Comparison of ENCODE assay signal across 8 mouse cellular contexts in genomic region chr4:70534078-70534890, GRCm38 (mm10). TPM values are rescaled to one million over a fixed set of nuclear protein-coding genes. Genes with fewer than 3 reads are reported as not detected.
A peak's percentile ranks its signal among the peaks of the same experiment; 100 is the strongest.
DNase-seq lines count a peak whose midpoint lies in the region; ATAC-seq and TF ChIP-seq lines count a peak whose summit lies in the region.

No protein-coding gene starts in this region.

- H3K27ac ChIP-seq in brown adipose tissue, adult 24 weeks (replicated peaks; ENCODE audit: low read depth, low read length), result peak overlapping the region; percentile 71
- H3K27ac ChIP-seq in forebrain, embryonic 10.5 days, result peak overlapping the region; percentile 100
- H3K27ac ChIP-seq in hindbrain, embryonic 12.5 days, result peak overlapping the region; percentile 100
- H3K27ac ChIP-seq in left cerebral cortex, adult 2 months, result peak overlapping the region; percentile 95
- no peak overlapping the region for H3K27ac ChIP-seq in small intestine, adult 2 months (ENCODE audit: insufficient read depth, low read depth, low read length)

- H3K4me1 ChIP-seq in brown adipose tissue, adult 24 weeks (ENCODE audit: control insufficient read depth, insufficient read depth, insufficient read length, low read length), result peaks cover 9% of the 10 kb centered on the region
- H3K4me1 ChIP-seq in forebrain, embryonic 10.5 days, result peaks cover 67% of the 10 kb centered on the region
- H3K4me1 ChIP-seq in hindbrain, embryonic 12.5 days, result peaks cover 36% of the 10 kb centered on the region
- peaks cover 9% of the 10 kb centered on the region; the same call in 1 of the 2 replicates for H3K4me1 ChIP-seq in small intestine, adult 2 months (ENCODE audit: control insufficient read depth, insufficient read depth, insufficient read length, low read length)

- peak; percentile 33 for ATAC-seq in Patski
- peak; percentile 72 for ATAC-seq in hindbrain, embryonic 12.5 days (ENCODE audit: low FRiP score)
- ATAC-seq in megakaryocyte progenitor cell, adult 5-6 weeks (replicated peaks; ENCODE audit: poor library complexity), result peak; percentile 5; the same call in 1 of the 2 replicates
- ATAC-seq in monocyte, adult 5-6 weeks (replicated peaks; ENCODE audit: insufficient number of reproducible peaks, low FRiP score, low TSS enrichment, poor library complexity, severe bottlenecking), result no peak

- H3K36me3 ChIP-seq in forebrain, embryonic 10.5 days (replicated peaks), result no peaks in the 10 kb centered on the region
- H3K36me3 ChIP-seq in hindbrain, embryonic 12.5 days, result no peaks in the 10 kb centered on the region
- no peaks in the 10 kb centered on the region for H3K36me3 ChIP-seq in small intestine, adult 2 months (ENCODE audit: control insufficient read depth, insufficient read depth, low read length)

- in situ Hi-C loops in Patski (cut with MboI; ENCODE audit: low pct_unique_long_range_greater_than_20kb), result no loop called here

- no peaks in the 10 kb centered on the region for H3K27me3 ChIP-seq in Patski
- H3K27me3 ChIP-seq in forebrain, embryonic 10.5 days (ENCODE audit: poor library complexity, severe bottlenecking), result peaks cover 19% of the 10 kb centered on the region
- H3K27me3 ChIP-seq in hindbrain, embryonic 12.5 days, result no peaks in the 10 kb centered on the region
- H3K27me3 ChIP-seq in small intestine, adult 2 months (ENCODE audit: control insufficient read depth, insufficient read depth, low read length), result no peaks in the 10 kb centered on the region

- no peak for TF ChIP-seq CTCF in Patski (IDR thresholded peaks at IDR 0.05)
- no peak for TF ChIP-seq CTCF in left cerebral cortex, adult 2 months (IDR thresholded peaks at IDR 0.05)
- TF ChIP-seq CTCF in small intestine, adult 2 months (IDR thresholded peaks at IDR 0.05; ENCODE audit: extremely low read depth, insufficient read length, insufficient replicate concordance, low read depth, low read length), result no peak

- peak overlapping the region; percentile 76 for H3K4me2 ChIP-seq in hindbrain, embryonic 12.5 days (replicated peaks)

- H3K9me3 ChIP-seq in forebrain, embryonic 10.5 days, result no peaks in the 10 kb centered on the region
- no peaks in the 10 kb centered on the region for H3K9me3 ChIP-seq in hindbrain, embryonic 12.5 days (replicated peaks)

- intact Hi-C loops in left cerebral cortex, adult 2 months (cut with DNase I), result loop anchor here (2.0 kb wide), 1 partner anchor 83 kb away; no protein-coding TSS in a partner anchor

- CTCF ChIA-PET in Patski (lab: Charles Lee), result no interaction called here

- H3K9ac ChIP-seq in hindbrain, embryonic 12.5 days, result peak overlapping the region; percentile 96

- POLR2A ChIA-PET in Patski (lab: Charles Lee), result no interaction called here

- peak overlapping the region; percentile 90 for H3K4me3 ChIP-seq in brown adipose tissue, adult 24 weeks (ENCODE audit: insufficient read depth, low read depth, low read length)
- peak overlapping the region; percentile 80 for H3K4me3 ChIP-seq in forebrain, embryonic 10.5 days
- H3K4me3 ChIP-seq in hindbrain, embryonic 12.5 days, result peak overlapping the region; percentile 96
- peak overlapping the region; percentile 97 for H3K4me3 ChIP-seq in left cerebral cortex, adult 2 months
- peak overlapping the region; percentile 89 for H3K4me3 ChIP-seq in small intestine, adult 2 months (ENCODE audit: low read depth, low read length)

- TF ChIP-seq POLR2A in small intestine, adult 2 months (IDR thresholded peaks at IDR 0.05; ENCODE audit: low read depth, low read length), result no peak

- under 1% methylated on average over 65 of the region's 66 CpGs for WGBS in forebrain, embryonic 10.5 days
- WGBS in hindbrain, embryonic 12.5 days, result under 1% methylated on average over 46 of the region's 66 CpGs
- WGBS in small intestine, adult 2 months, result 2% methylated on average over 66 of the region's 66 CpGs

- no peak for DNase-seq in Patski (ENCODE audit: low read depth, low spot score)
- peak; percentile 62 for DNase-seq in forebrain, embryonic 10.5 days (ENCODE audit: extremely low spot score, low spot score)
- peak; percentile 43 to 54 for DNase-seq in left cerebral cortex, adult 2 months (ENCODE audit: extremely low spot score in 1 of 2, low spot score in 2 of 2)

RNA-seq across cellular contexts. Expression of gene Megf9, which starts 0.5 kb away (rescaled TPM):
- polyA plus RNA-seq in Patski (2021), result 7.0 TPM
- polyA plus RNA-seq in brown adipose tissue, adult 24 weeks (2012; ENCODE audit: insufficient read depth, insufficient read length, missing spikeins), result 23.0 and 26.1 TPM in 2 replicates
- polyA plus RNA-seq in forebrain, embryonic 10.5 days (2016; fragmentation: Nextera tagmentation; extraction: Ambion mirVana), result 14.2 and 14.5 TPM in 2 replicates
- 35.5 and 37.4 TPM in 2 replicates for polyA plus RNA-seq in hindbrain, embryonic 12.5 days (2016; fragmentation: Nextera tagmentation; extraction: Ambion mirVana)
- 100 to 1,000 TPM; 109 to 115 TPM for total RNA-seq in left cerebral cortex, adult 2 months (2021)
- total RNA-seq in megakaryocyte progenitor cell, adult 5-6 weeks (2015), result 20.1 and 25.3 TPM in 2 replicates
- 9.2 and 10.9 TPM in 2 replicates for total RNA-seq in megakaryocyte progenitor cell, adult 5-6 weeks (2017)
- 3.7 and 7.5 TPM in 2 replicates for polyA plus RNA-seq in small intestine, adult 2 months (2012; rRNA removed)
- 24.2 to 33.0 TPM (median 28.5 TPM) in 3 replicates for total RNA-seq in monocyte, adult 5-6 weeks (2017)
